Mouse (Mus musculus): ENCODE results near the gene Fgr.

Fgr gene

DNA sequence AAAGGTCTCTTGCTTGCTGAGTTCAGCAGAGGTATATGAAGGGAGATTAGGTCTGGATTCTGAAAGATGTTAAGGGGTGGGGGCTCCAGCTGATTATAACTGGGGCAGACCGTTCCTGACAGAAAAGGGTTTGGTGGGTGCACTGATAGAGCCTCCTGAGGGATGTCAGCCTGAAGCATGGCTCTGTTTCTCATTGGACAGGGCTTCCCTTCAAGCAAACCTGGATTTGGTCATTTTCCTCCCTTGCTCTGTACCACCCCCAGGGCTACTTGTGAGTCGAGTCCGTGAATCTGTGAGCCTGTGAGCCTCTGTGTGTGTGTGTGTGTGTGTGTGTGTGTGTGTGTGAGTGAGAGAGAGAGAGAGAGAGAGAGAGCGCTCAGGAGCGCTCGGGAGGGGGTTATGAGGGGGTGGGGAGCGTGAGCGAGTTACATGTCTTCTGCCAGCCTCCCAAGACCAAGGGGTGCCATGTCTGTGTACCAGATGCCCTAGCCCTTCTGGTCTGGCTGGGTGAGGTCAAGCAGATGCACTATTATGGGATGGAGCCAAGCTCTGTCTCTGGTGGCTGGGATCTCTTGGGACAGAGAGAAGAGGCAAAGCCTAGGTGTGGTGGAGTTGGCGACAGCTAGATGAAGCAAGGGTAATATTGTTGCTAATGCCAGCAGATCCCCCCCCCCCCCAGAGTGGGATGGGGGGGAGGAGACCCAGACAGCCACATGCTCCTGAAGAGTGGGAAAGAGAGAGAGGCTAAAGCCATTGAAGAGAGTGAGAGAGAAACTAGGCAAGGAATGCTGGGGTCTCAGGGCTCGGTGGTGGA, 41.2 kb downstream of the Fgr start:
- DNase-seq (ENCODE audit: low read depth, low spot score), result no peak

GRCm38 (mm10) chr4:133015710-133016651, 42.1 kb downstream of the Fgr start:
- no peak for DNase-seq (ENCODE audit: low read depth, low spot score)

DNA sequence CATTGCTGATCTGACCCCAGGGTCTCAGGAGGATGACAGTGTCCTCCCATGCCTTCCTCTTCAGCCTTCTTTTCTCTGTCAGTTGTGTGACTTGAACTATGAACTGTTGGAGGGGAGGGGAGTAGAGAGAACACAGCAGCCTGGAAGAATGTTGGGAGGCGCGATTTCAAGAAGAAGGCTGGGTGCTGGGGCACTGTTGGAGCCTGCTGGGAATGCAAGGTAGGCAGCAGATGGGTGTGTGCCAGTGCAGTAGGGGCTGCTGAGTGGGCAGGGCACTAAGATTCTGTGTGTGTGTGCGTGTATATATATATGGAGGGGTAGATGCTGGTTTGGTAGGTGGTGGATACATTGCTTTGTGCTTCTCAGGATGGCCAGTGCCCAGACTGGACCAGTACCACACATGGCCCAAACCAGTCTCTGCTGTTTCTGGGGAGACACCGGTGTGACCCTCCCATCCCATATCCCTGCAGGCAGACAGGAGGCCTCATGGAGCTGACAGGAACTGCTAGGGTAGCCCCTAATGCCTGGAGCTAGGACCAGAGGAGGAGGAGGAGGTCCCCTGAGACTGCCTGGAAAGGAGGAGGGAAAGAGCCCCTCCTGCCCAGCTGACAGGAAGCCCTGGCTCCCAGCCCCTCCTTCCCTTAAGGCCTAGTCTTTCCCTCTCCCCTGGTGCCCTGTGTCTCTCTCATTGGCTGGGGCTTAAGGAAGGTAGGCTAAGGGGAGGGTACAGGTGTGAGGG, 43.0 kb downstream of the Fgr start:
- no peak for DNase-seq (ENCODE audit: low read depth, low spot score)

DNA sequence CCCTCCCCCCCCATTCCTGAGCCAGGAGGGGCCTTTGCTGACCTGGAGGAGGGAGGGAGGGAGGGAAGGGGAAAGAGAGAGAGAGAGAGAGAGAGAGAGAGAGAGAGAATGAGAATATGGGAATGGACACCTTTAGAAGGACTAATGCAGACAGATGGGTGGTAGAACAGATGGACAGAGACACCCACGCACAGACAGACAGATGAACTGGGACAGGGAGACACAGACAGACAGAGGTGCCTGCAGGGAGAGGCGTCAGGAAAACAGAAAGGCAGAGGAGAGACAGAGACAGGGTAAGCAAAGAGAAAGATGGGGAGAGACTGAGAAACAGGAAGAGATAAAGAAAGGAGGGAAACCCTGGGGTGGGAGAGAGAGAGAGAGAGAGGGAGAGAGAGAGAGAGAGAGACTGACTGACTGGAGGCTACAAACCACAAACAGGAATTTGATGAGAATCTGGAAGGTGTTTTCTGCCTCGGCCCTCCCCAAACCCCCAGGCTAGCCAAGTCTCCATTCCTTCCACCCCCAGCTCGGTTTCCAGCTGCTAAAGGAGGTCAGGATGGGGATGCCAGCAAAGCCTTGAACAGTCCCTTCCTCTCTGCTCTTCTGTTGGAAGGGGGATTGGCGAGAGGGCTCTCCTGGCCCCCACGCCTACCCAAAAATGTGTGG, 43.8 kb downstream of the Fgr start:
- DNase-seq (ENCODE audit: low read depth, low spot score), result no peak

DNA sequence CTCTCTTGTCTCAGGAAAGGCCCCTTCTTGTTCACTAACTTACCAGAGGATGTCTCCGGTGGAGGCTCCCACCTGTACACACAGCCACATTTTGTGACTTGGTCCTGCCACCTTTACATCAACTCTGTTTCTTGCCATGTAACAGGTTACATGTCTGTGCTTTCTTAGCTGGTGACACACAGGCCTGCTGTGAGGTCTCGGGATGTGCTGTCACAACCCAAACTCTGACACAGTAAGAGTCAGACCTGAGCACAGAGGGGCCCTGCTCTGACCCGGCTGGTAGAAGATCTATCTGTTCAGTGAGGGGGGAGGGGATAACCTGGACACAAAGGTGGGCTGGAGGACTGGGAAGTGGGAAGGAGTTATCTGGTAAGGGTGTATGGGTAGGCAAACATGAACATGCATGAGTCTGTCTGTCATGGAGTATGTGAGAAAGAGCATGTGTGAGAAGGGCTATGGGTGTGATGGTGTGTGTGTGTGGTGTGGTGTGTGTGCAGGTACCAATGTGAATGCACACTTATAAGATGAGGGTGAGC, 44.4 kb downstream of the Fgr start:
- DNase-seq (ENCODE audit: low read depth, low spot score), result no peak

- DNase-seq (ENCODE audit: low read depth, low spot score), result no peak
Observed at GRCm38 (mm10) chr4:133020721-133021120, 46.8 kb downstream of the Fgr start.

DNA sequence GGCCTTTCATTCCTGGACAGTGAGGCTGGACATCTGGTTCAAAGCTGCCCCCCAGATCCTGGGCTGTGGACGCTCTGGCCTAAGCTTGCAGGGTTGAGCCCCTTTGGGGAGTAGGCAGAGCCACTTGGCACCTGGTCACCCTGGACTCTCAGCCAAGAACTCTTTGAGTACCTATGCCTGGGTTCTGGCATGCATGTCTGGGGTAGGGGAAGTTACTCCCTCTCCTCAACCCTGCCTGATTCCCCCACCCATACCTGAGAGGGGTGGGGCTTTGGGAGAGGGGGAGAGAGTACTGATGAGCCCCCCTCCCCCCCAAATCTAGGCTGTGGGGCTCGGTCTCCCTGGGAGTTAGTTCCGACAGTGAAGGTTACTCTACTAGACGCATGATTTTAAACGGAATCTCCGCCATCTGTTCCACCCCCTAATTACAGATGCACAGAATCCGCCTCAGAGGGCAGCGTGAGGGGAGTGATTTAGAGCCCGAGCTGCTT, 47.3 kb downstream of the Fgr start:
- no peak for DNase-seq (ENCODE audit: low read depth, low spot score)

DNA sequence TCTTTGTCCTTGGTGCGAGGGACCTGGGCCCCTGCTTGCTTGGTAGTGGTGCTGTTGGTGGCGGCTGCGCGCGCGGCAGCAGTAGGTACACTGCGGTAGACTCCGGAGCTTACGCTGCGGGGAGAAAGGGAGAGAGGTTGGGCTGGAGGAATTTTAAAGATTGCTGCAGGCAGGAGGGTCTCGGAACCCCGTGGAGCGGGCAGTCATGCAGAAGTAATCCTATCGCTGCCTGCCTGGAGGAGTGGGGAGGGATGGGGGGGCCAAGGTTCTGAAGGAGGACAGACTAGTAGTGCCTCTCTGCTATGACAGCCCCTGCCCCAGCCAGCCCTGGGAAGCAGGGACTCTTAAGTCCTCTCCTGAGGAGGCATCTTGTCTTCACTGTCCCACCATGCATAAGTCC, 48.3 kb downstream of the Fgr start:
- DNase-seq (ENCODE audit: low read depth, low spot score), result no peak

GRCm38 (mm10) chr4:133022954-133023635, 49.2 kb downstream of the Fgr start:
- no peak for DNase-seq (ENCODE audit: low read depth, low spot score)

DNA sequence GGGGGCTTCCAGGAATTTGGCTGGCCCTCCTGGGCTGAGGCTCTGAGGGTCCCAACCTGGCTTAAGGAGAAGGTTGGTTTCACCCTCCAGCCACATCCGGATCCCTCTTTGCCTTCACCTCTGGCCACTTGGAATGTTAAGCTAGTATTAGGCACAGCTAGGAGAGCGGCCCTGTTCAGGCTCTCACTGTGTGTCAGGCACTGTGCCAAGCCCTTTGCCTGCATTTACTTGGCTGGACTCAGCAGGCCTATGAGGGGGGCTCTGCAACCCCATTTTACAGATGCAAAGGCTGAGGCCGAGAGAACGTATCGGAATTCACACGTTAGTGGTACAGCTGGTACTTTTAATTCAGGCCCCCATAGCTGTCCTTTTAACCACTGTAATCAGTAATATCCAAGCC, 49.7 kb downstream of the Fgr start:
- no peak for DNase-seq (ENCODE audit: low read depth, low spot score)

- no peak for DNase-seq (ENCODE audit: low read depth, low spot score)
Observed at GRCm38 (mm10) chr4:133024404-133024803, 50.5 kb downstream of the Fgr start.

DNA sequence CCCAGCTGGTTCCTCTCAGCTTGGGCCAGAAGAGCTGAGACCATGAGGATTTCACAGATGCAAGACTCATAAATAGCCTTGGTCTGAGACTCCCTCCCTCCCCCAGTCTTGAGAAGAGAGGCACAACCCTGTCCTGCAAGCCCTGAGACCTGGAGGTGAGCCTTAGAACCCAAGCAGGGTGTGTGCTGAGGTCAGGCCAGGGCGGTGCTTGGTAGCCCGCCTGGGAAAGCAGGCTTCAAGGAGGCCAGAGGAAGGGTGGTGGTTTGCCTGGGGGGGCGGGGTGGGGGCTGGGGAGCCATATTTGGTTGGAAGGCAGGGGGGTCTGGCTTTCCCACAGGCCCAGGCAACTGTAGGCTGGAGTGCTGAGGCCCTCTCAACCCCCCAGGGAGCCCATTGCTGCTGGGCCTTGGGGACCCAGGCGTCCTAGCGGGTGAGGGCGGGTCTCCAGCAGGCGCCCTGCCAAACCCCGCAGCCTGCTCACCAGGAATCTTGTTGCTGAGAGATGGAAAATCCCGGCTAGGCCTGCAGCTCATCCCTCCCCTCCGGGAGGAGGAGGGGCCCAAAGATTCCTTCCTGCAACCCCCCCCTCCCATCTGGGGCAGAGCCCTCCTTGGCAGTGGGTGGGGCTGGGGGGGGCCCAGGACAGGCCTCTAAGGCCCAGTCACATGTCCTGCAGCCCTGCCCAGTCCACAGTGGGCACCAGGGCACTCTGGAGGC, 51.2 kb downstream of the Fgr start:
- DNase-seq (ENCODE audit: low read depth, low spot score), result no peak

GRCm38 (mm10) chr4:133026272-133026671, 52.4 kb downstream of the Fgr start:
- DNase-seq (ENCODE audit: low read depth, low spot score), result no peak

DNA sequence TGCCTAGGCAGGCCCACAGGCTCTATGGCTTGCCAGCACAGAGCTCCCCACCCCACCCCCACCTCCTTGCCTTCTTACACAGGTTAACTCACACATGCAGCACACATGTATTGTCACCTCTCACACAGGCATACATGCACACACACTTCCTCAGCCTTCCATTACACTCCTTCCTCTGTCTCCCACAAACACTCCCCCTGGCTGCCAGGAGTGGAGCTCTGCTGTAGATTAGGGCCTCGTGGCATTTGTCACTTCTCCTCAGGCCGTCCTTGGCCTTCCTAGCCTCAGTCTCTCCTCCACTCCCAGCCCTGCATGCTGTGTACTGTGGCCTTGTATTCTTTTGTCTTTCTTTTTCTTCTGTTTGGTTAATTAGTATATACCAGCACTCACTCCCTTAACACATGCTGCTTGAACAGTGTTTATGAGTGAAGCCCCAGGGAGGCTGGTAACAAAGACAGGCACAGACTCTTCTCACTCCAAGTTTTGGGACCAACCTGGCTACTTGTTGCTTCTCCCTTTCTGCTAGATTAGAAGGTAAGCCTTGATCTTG, 53.0 kb downstream of the Fgr start:
- DNase-seq (ENCODE audit: low read depth, low spot score), result no peak

- no peak for DNase-seq (ENCODE audit: low read depth, low spot score)
Observed at GRCm38 (mm10) chr4:133027721-133028120, 53.8 kb downstream of the Fgr start.

GRCm38 (mm10) chr4:133028193-133028592, 54.3 kb downstream of the Fgr start:
- DNase-seq (ENCODE audit: low read depth, low spot score), result no peak

DNA sequence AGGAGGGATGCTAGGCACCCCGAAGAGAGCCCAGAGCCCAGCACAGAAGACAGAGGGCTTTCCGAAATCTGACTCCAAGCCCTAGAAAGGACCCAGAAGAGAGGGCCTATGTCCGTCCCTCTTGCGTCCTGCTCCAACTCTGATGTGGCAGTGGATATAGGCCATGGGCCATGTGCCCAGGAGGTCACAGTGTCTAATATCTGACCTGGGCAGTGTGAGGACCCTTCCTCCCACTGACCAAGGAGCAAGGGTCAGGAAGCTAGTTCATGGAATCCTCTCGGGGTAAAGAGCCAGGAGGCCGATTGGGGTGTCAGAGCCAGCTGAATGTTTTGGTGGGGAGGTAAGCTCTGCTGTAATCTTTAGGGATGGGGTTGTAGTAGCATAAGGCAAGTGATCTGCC, 55.0 kb downstream of the Fgr start:
- no peak for DNase-seq (ENCODE audit: low read depth, low spot score)

DNA sequence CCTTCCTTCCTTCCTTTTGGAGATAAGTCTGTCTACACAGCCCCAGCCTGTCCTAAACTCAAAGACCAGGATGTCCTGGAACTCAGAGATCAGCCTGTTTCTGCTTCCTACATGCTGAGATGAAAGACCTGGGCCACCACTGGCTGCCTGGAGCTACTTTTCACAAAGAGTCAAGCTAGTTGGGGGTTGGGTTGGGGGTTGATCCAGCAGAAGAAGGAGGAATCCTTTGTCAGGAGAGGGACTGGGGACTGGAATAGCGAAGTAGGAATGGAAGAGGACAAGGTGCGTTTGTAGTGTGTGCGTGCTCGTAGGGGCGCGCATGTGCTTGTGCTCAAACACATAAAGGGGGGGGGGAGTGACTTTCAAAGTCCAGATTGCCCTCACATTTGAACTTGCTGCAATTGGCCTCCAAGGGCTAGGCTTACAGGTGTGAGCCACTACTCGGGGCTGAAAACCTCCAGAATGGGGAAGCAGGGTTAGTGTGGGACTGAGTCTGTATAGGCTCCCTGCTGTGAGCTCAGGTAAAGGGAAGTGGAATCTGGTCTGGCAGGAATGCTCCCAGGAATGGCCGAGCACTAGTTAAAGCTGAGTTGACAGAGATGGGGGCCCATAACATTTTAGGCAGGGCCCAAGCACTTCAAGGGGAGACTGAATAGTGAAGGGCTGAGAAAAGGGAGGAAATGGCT, 58.7 kb downstream of the Fgr start:
- DNase-seq (ENCODE audit: low read depth, low spot score), result no peak

DNA sequence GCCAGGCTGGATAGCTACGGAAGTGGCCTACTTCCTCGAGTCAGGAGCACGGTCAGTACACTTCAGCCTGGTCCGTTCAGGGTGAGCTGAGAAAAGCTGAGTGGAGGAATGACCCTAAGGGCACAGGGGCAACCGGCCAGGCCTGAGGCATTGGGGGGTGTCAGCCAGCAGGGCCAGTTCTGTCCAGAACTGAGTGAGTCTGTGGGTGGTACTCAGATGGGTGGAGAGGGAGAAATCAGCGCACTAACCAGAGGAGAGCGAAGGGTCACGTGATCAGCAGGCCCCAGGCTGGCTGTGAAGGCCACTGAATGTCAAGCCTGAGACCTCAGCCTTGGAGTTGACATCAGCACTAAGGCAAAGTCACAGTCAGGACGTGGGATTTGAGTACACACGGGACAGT, 60.6 kb downstream of the Fgr start:
- DNase-seq (ENCODE audit: low read depth, low spot score), result no peak
